Mouse (Mus musculus) WW6 (cell line): ENCODE results near the gene Gucy2g.
"Not testable (repeated sequence)": the region's sequence is repeated elsewhere in the genome, so short reads cannot be mapped to it uniquely, and the experiment has no call there.

Experiments used
- DNase-seq: peaks from one replicate; pipeline ENCODE4 v3.0.0-alpha.2; 2013; ENCODE audit warnings: low read depth, low spot score

Gucy2g gene

DNA sequence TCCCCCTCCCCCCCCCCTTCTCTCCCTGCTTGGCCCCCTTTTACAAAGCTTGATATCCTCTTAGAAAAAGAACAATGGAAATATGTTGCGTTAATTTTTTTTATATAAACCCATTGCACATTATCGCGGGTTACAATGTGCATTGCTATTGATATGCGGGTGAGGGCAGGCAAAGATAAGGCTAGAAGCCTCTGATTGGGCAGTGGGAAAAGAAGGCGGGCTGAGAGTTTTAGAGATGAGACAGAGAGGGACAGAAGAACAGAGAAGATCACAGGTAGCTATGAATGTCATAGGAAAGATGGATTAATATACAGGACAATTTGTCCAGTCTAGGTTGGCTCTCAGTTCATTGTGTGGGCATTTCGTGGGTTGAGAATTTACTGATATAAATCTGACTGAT, 33.8 kb downstream of the Gucy2g start:
- no peak for DNase-seq

DNA sequence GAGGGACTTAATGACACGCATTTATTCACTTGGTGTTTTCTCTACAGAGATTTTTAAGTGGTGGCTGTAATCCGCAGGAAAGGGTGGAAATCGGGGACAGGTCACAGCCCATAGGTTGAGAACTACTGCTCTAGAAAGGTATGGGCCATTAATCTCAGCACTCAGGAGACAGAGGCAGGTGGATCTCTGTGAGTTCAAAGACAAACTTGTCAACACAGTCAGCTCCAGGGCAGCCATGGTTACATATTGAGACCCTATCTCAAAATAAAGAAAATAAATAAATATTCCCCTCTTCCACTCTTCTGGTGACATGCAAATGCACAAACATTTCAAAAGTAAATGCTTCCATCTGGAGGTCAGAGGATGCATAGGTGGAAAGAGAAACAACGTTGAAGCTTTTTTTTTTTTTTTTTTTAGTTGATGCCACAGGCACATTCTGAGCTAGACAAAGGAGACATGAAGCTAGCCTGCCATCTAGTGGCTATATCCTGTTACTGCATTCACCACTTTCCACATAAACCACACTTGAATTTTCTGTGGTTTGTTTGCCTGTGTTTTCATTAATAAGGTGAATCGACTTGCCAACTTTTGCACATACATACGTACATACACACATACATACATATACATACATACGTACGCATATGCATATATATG, 34.4 kb downstream of the Gucy2g start:
- DNase-seq = no peak

DNA sequence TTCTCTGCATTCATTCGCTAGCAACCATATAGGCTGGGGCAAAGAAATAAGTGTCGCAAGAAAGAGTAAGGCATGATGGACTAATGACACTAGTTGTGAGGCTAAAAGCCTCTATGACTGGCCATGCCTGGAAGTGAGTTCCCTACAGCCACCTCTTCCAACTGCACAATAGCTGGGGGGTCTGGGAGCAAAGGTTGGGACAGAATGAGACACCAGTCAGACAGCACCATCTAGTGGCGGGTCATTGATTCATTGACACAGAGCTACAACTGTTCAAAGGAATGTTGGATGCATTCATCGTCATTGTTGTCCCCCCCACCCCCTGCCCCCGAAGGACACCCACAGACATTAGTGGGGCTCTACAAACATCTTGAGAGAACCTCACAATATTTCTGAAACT, 42.7 kb downstream of the Gucy2g start:
- no peak for DNase-seq

DNA sequence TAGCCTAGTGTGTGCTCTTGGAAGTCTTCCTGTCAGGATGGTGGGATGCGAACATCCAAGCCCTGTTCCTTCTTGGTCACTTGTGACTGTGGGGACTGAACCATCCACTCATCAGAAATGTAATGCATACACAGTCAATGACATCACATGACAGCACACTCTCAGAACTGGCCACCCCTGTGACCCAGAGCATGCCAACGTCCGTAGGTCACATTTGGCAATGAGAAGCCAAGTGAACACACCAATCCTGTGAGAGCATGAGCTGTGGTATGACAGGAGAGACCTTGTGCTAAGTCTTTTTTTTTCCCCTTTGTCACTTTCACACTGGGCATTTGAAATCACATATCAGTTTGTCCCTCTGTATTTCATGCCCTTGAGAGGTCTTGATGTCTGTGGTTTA, 45.5 kb downstream of the Gucy2g start:
- DNase-seq = no peak

DNA sequence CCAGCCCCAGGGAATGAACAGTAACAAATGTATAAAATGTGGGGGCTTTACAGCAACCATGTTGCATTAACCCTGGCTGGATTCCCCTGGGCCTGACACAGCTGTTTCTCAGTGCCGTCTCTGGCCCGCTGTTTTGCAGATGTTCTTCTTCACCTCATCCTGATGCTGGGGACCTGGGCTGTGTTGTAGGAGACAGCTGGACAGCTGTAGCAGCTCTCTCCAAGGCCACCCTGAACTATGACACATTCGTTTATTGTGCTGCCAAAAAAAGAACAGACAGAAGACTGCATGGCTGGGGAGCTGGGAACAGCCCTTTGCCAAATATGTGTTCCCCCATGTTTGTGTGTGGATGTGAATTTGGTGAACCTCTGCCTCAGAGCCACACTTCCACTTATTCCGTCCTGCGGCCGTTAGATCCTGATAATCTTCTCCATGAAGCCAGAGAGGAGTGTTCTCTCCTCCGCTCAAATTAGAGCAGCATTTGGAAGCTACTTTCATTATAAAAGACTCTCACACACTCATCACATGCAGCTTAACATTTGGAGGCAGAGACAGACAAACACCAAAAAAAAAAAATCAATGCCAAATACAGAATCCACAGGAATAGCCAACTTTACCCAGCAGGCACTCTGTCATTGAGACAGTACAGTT, 46.4 kb downstream of the Gucy2g start:
- no peak for DNase-seq

DNA sequence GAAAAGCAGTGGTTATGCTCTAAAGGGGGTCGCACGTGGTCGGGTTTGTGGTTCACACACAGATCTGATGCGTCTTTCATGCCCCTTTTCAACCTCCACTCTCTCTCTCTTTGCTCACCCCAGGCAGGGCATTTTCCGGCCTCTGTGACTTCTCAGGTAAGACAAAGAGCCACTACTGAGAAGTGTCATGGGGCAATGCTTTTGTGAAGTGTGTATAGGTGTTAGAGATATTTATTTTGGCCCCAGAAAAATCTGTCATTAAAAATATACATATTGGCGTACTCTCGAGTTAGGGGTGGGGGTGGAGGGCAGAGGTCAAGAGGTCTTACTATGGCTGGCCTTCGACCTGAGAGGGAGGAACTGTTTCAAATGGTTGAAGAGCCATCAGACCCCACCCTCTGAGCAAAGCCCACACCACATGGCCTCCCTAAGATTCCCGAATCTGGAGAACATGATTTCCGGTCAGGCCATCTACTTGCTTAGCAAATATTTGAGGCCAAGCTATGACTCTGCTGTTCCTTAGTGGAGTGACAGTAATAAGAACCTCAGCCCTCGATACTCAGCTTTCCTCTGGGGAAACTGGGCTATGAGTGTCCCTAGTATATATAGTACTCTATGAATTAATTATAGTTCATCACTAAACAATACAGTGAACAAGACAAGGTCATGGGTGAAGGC, 47.2 kb downstream of the Gucy2g start:
- DNase-seq = no peak

DNA sequence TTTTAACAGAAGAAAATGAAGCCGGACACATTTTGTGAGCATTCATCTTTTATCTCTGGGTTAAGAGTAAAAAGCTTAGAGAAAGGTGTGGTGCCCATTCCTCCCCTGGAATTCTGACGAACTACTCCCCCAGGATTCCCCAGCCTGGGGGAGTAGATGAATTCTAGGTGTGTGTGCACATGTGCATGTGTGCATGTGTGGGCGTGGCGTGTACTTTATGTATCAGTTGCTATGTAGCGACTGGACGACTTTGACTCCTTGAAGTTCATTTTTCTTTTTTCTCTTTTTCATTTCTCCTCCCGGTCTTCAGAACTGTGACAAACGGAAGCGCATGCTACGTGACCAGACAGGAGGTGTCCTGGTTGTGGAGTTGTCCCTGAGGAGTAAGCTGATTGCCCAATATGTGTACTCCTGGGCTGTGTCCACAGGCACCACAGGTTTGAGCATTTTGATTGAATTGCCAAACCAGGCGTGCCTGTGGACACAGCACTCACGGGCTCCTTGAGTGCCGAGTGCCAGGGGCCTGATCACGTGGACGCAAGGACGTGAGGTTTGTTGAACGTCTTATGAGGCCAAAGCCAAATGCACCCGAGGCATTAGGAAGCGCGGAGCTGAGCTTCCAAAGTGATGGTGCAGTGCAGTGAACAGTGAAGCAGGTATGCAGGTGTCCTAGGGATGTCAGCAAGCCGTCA, 48.6 kb downstream of the Gucy2g start:
- no peak for DNase-seq

DNA sequence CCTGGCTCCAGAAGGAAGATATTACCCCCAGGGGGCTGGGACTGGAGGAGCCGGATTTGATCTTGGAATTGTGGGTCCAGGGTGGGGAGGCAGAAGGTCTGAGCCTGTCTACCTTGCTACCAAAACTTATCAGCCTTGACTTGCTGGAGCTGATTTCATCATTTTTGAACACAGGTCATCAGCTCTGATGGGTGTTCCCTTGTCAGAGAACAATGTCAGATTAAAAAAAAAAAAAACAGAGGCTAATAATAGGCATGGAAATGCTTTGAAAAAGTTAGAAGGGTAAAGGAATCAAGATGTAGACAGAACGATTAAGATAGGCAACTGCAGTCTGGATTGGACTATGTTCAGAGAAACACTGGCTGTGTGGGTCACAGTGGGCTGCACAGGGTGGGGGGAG, 49.4 kb downstream of the Gucy2g start:
- DNase-seq = no peak

DNA sequence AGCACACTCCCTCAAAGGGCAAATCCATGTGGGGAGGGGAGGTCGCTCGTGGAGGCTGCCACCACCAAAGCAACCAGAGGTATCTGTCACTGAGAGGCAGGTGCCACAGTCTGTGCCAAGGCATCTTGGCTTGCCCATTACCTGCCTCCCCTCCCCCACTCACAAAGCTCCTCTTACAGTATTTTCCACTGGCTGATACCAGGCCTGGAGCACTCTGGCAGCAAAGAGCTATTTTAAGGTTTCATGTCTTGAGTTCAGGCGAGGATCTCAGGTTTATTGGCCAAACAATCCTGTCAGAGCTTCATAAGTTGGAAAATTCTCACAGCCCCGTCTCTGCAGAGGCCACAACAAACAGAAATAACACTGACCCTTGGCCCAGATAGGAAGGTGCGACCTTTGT, 51.0 kb downstream of the Gucy2g start:
- no peak for DNase-seq

DNA sequence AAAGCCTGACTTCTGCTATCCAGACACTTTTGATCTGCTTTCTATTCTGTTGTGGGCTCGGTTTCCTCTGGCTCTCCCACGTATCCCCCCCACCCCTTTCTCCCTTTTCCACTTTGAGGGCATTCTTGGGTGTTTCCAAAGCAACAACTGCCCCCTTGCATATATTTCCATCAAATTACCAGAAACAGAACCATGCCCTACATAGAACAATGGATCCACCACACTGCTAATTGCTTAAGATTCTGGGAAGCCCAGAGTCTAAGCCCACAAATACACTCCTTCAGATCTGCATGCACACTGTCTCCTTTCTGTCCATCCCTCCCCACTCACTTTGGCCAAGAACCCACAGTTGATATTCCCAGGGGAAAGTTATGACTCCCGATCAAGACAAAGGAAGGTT, 55.4 kb downstream of the Gucy2g start:
- no peak for DNase-seq

DNA sequence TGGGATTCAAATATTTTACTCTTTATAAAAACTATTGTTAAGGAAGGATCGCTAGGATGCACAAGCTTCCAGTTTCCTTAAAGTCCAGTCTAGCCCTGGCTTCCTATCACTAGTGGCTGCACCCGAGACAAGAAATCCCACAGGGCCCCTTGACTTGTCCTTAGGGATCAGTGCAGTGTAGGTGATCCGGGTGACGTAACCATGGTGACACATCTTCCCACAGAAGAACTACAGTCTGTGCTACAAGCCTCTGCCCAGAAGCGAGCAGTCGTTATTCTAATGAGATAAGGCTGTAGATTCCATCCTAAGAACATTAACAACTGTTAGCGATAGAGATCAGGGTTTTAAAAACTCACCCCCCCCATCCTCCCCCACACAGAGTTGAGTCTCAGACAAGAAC, 56.0 kb downstream of the Gucy2g start:
- no peak for DNase-seq

DNA sequence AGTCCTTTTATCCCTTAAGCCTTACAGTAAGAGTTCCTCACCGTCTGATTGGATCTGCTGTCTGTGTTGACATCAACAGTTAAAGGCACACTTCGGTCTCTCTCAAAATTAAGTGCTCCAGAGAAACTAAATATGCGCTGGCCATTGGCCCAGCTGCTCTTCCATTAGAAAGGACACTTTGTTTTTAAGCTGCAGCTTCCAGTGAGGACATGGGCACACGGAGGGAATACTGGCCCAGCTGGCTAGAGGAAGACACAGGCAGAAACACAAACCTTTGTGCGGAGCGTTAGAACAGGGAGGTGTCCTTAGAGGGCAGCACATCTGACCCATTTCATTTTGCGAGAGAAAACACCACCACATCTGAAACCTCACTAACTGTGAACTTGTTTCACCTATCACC, 56.6 kb downstream of the Gucy2g start:
- DNase-seq = no peak

DNA sequence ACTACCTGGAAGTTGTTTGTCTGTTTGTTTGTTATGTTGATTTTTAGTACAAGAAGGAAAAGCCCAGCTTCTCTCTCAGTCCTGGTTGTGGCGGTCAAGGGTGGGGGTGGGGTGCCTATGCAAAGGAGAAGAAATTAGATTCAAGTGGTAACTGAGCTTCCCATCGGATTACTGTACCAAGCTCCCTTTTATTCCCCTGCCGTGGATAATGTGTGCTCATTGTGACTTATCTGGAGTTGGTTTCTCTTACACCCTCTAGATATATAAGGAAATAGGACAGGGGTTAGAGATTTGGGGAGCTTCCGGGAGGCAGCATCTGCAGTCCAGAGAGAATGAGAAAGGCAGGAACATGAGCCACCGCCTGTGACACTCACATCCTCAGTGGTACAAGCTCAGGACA, 60.6 kb downstream of the Gucy2g start, which contains the start of gene Tectb:
TSS of gene Tectb (plus strand) at position 301 of the 400 bp plus-strand sequence.
- no peak for DNase-seq

DNA sequence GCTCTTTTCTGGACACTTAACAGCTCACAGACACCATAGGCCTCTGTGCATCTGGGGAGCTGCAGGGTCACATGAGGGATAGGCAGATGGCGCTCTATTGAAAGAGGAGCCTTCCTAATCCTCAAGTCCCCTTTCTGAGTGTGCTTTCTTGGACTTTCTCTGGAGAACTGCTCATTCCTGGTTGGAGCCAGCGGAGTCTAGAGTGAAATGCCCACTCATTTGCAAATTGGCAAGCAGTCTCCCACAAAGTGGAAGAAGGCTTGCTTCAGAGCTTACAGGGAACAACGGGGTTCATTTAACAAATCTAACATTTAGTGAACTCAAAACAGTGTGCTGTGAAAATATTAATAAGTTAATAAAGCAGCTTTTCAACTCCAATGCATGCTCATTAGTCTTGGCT, 63.9 kb downstream of the Gucy2g start:
- no peak for DNase-seq

DNA sequence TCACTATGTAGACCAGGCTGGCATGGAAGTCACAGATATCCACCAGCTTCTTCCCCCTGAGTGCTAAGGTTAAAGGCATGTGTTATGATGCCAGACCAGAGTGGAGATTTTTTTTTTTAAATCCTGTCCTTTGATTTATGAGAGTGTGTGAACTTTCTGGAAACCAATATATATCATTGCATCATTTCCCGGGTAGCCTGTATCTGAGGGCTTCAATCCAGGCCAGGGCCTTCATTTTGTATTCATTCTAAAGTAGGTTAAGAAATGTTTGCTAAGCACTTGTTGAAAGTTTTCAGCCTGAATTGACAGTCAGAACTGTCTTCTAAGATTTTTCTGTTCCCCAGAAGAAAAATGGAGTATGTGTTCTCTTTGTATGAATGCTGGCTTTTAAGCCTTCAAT, 69.5 kb downstream of the Gucy2g start:
- no peak for DNase-seq

DNA sequence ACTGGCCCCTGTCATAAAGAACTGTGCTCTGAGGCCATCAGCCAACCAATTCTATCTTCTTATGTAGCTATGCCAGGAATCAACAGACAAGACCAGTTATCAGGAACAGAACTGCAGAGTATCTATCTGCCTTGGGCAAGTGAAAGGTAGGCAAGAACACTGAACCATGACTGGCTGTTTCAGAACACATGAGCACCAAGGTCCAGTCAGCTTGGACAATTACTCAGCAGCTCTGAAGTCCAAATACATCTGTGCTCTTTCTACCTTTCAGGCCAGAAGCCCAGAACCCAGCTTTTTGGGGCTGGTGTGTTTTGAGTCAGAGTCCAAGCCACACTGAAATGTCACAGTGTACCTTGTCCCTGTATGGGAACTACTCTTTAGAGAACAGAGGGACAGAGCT, 70.6 kb downstream of the Gucy2g start:
- no peak for DNase-seq

DNA sequence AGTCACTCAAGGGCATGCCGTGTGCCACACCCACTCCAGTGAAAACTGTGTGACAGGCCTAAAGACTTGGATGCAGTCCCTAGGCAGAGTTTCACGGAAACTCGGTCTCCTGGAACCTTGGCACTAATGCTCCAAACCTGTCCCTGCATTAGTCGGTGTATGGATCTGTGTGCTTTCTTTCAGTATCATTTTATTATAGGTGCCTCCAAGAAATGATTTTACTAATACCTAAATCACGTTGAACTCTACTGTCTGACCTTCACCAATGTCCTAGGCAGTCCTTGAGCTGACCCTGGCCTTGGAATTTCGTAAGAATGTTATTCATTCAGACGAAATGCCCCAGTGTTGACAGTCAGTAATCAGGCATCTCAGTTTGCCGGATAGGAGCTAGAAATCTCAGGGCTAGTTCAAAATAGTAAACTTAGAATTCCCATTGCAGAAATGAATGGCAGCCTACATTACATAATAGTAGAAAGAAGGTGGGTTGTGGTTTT, 71.8 kb downstream of the Gucy2g start:
- not testable (repeated sequence) for DNase-seq

DNA sequence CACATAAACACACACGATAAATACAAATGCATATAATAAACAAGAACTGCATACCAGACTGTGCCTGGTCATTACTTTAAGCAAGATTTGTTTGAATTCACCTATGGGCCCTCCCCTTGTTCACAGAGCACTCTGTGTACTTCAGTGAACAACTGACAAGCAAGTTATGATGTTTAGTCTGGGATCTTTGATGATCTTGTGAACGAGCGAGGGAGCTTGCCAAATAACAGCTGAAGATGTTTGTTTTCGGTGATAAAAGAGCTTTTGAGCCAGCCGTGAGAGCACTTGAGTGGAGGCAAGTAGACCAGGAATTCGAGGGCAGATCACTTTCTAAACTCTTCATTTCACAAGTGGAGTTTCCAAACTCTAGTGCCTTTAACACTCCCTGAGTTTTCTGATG, 72.7 kb downstream of the Gucy2g start:
- DNase-seq = no peak

DNA sequence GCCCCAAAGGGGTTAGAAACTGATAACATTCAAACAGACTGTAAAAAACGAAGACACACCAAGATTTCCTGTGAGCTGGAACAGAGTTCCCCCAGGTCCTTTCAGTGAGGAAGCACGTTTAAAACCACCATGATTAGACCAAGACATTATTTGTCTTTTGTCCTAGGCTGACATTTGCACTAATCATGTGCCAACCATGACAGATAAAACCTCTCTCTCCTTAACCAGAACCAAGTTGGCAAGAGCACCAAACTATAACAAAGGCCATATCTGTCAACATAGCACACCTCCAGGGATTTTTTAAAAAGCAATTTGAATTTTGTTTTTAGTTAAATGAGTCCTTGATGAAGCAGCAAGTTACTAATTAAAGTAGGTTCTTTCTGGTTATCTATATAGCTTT, 73.3 kb downstream of the Gucy2g start:
- no peak for DNase-seq

DNA sequence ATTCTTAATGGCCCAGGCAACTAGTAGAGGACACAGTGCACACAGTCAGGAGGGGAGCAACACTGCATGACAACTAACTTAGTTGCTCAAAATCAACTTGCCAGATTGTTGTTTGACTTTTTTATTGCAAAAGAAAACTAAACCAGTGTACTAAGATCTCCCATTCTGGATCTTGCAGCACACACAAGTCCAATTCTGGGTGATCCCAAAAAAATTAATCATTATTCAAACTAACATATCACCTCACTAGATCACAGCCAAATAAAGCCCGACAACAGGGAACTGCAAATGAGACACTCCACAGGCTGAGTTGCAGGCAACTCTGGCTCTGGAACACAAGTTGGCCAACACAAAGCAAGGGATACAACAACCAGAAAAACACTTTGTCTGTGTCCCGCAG, 74.3 kb downstream of the Gucy2g start:
- DNase-seq = no peak

DNA sequence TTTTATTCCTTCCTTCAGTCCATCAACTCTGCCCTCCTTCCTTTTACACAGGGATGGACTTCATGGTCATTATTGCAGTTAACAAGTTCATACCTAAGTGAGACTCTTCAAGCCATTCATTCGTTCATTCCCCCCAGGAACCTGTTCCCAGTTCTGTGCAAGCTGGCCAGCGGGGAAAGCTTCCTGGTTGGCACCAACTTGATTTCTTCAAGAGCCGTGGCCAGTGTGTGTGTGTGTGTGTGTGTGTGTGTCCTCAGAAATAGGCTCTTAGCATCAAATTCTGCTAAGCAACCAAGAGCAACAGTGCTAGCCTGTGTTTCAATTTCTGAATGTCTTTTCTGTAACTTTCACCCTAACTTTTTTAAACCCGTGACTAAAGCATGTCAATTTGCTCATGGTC, 75.1 kb downstream of the Gucy2g start:
- no peak for DNase-seq

DNA sequence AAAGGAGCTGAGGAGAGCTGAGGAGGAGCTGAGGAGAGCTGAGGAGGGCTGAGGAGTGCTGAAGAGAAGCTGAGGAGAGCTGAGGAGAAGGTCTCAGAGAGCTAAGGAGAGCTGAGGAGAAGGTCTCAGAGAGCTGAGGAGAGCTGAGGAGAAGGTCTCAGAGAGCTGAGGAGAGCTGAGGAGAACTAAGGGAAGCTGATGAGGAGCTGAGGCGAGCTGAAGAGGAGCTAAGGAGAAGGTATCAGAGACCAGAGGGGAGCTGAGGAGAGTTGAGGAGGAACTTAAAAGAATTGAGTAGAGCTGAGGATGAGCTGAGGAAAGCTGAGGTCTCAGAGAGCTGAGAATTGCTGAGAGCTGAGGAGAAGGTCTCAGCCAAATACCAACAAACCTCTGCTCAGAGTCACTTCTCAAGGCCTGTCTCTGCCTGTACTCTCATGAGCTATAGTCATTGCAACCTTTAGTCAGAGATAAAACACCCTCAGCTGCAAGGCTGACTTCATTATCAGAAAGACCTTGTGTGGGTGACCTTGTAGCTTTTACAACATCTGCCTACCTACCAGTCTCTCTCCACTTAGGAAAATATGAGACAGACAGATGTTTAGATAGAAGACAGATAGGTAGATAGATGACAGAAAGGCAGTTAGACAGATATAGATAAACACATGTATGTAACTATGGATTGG, 75.7 kb downstream of the Gucy2g start:
- no peak for DNase-seq
